Mouse (Mus musculus) forebrain, embryonic 13.5 days (tissue): ENCODE results near the gene Usp44. TPM values are rescaled to one million over a fixed set of nuclear protein-coding genes. Genes with fewer than 3 reads are reported as not detected.
"Not testable (repeated sequence)": the region's sequence is repeated elsewhere in the genome, so short reads cannot be mapped to it uniquely, and the experiment has no call there.

Experiments
- ATAC-seq: fragments of 200-750 bp; cut with Nextera tagmentation; 2 replicates; pipeline ENCODE4 v1.8.0; 2017
- H3K27ac ChIP-seq: fragments of 300-500 bp; sonication (generic); 2 replicates; pipeline ENCODE4 v1.5.1; 2015; ENCODE audit warnings: inconsistent platforms, mild to moderate bottlenecking, moderate library complexity
- H3K27me3 ChIP-seq: fragments of 300-500 bp; sonication (generic); 2 replicates; pipeline ENCODE4 v1.6.1; 2015; ENCODE audit warnings: mild to moderate bottlenecking, inconsistent platforms
- H3K36me3 ChIP-seq: fragments of 300-500 bp; sonication (generic); 2 replicates; pipeline ENCODE4 v1.6.1; 2015; ENCODE audit warnings: mild to moderate bottlenecking, inconsistent platforms; ENCODE audit not compliant: poor library complexity, severe bottlenecking
- H3K4me1 ChIP-seq: fragments of 300-500 bp; sonication (generic); 2 replicates; pipeline ENCODE4 v1.6.1; 2015; ENCODE audit warnings: inconsistent platforms
- H3K4me2 ChIP-seq: fragments of 300-500 bp; sonication (generic); 2 replicates; pipeline ENCODE4 v1.6.1; 2015; ENCODE audit warnings: inconsistent platforms, mild to moderate bottlenecking, moderate library complexity
- H3K4me3 ChIP-seq: fragments of 300-500 bp; sonication (generic); 2 replicates; pipeline ENCODE4 v1.5.1; 2015; ENCODE audit warnings: mild to moderate bottlenecking, inconsistent platforms
- H3K9ac ChIP-seq: fragments of 300-500 bp; sonication (generic); 2 replicates; pipeline ENCODE4 v1.6.1; 2015; ENCODE audit warnings: mild to moderate bottlenecking, inconsistent platforms
- H3K9me3 ChIP-seq: fragments of 300-500 bp; sonication (generic); replicated peaks from 2 replicates; pipeline ENCODE4 v1.6.1; 2016; ENCODE audit warnings: inconsistent platforms
- WGBS: fragments of 180-500 bp; shearing (Covaris S2); methylation state at CpG from one replicate; pipeline ENCODE4 v1.1.7; 2015; 5-methylcytosine and 5-hydroxymethylcytosine counted together
- polyA plus RNA-seq: library from polyadenylated mRNA; unstranded; fragments of >200 nt; fragmentation: Nextera tagmentation; extraction: Ambion mirVana; gene quantifications from 2 replicates; pipeline ENCODE4 v1.2.1, GENCODE M21; 2015

Usp44 gene
- polyA plus RNA-seq = 3.0 and 4.1 TPM in 2 replicates

GRCm38 (mm10) chr10:93830931-93831729, at the start of gene Usp44:
Gene Usp44 (plus strand): TSS chr10:93831555.
- Histone ChIP-seq H3K27ac (no peak within 1 kb of the TSS), H3K4me3 (peak within 1 kb of the TSS; percentile 9; the same call in 1 of the 2 replicates), H3K9ac (no peak within 1 kb of the TSS), H3K4me1 (peaks cover 26% of the 10 kb centered on the region), H3K27me3 (peaks cover 56% of the 10 kb centered on the region), H3K4me2 (peak within 1 kb of the TSS; percentile 37), H3K36me3 (no peaks in the 10 kb centered on the region), H3K9me3 (no peaks in the 10 kb centered on the region)
- WGBS = 7% methylated on average over 22 of the region's 22 CpGs
- no peak for ATAC-seq

- Histone ChIP-seq H3K9me3 (no peaks in the 10 kb centered on the region), H3K27ac (no peak overlapping the region), H3K4me2 (no peak overlapping the region), H3K4me1 (peaks cover 9% of the 10 kb centered on the region), H3K27me3 (no peaks in the 10 kb centered on the region), H3K36me3 (no peaks in the 10 kb centered on the region), H3K9ac (no peak overlapping the region), H3K4me3 (no peak overlapping the region)
- 55% methylated on average over 15 of the region's 15 CpGs for WGBS
- ATAC-seq = no peak
Measured at GRCm38 (mm10) chr10:93783216-93784013, 47.9 kb upstream of the Usp44 start.

- Histone ChIP-seq H3K4me1 (no peaks in the 10 kb centered on the region), H3K4me2 (no peak overlapping the region), H3K36me3 (no peaks in the 10 kb centered on the region), H3K9me3 (no peaks in the 10 kb centered on the region), H3K27ac (no peak overlapping the region), H3K4me3 (no peak overlapping the region), H3K27me3 (no peaks in the 10 kb centered on the region), H3K9ac (no peak overlapping the region)
- 84% methylated on average over 8 of the region's 8 CpGs for WGBS
- ATAC-seq = no peak
Measured at GRCm38 (mm10) chr10:93799711-93800362, 31.5 kb upstream of the Usp44 start.

GRCm38 (mm10) chr10:93800363-93800722, 31.0 kb upstream of the Usp44 start:
- no peaks in the 10 kb centered on the region for H3K36me3 ChIP-seq
- H3K4me1 ChIP-seq = no peaks in the 10 kb centered on the region
- H3K4me3 ChIP-seq = no peak overlapping the region
- no peak overlapping the region for H3K27ac ChIP-seq
- H3K27me3 ChIP-seq = no peaks in the 10 kb centered on the region
- H3K9me3 ChIP-seq = no peaks in the 10 kb centered on the region
- no peak for ATAC-seq
- H3K4me2 ChIP-seq = no peak overlapping the region
- WGBS = 76% methylated on average over 4 of the region's 4 CpGs
- H3K9ac ChIP-seq = no peak overlapping the region

- no peak overlapping the region for H3K4me2 ChIP-seq
- no peaks in the 10 kb centered on the region for H3K27me3 ChIP-seq
- H3K27ac ChIP-seq = no peak overlapping the region
- ATAC-seq = no peak
- WGBS = 88% methylated on average over 5 of the region's 5 CpGs
- H3K4me1 ChIP-seq = no peaks in the 10 kb centered on the region
- H3K9me3 ChIP-seq = no peaks in the 10 kb centered on the region
- H3K9ac ChIP-seq = no peak overlapping the region
- H3K36me3 ChIP-seq = no peaks in the 10 kb centered on the region
- no peak overlapping the region for H3K4me3 ChIP-seq
Measured at GRCm38 (mm10) chr10:93800895-93801294, 30.5 kb upstream of the Usp44 start.

GRCm38 (mm10) chr10:93803199-93803598, 28.2 kb upstream of the Usp44 start:
- Histone ChIP-seq H3K4me2 (no peak overlapping the region), H3K9ac (no peak overlapping the region), H3K36me3 (no peaks in the 10 kb centered on the region), H3K4me3 (no peak overlapping the region), H3K27me3 (no peaks in the 10 kb centered on the region), H3K27ac (no peak overlapping the region), H3K9me3 (no peaks in the 10 kb centered on the region), H3K4me1 (no peaks in the 10 kb centered on the region)
- WGBS = 84% methylated on average over 6 of the region's 6 CpGs
- no peak for ATAC-seq

- ATAC-seq, H3K9me3 ChIP-seq, H3K27me3 ChIP-seq, H3K9ac ChIP-seq, H3K4me3 ChIP-seq, H3K27ac ChIP-seq, H3K4me2 ChIP-seq, H3K36me3 ChIP-seq, H3K4me1 ChIP-seq: not testable (repeated sequence)
- WGBS = 94% methylated on average over 8 of the region's 8 CpGs
Measured at GRCm38 (mm10) chr10:93809438-93809837, 21.9 kb upstream of the Usp44 start.

- WGBS = 56% methylated on average over 7 of the region's 7 CpGs
- no peaks in the 10 kb centered on the region for H3K36me3 ChIP-seq
- H3K4me2 ChIP-seq = no peak overlapping the region
- ATAC-seq = no peak
- no peaks in the 10 kb centered on the region for H3K9me3 ChIP-seq
- no peak overlapping the region for H3K4me3 ChIP-seq
- no peaks in the 10 kb centered on the region for H3K4me1 ChIP-seq
- no peak overlapping the region for H3K9ac ChIP-seq
- H3K27me3 ChIP-seq = no peaks in the 10 kb centered on the region
- no peak overlapping the region for H3K27ac ChIP-seq
Measured at GRCm38 (mm10) chr10:93810590-93811185, 20.7 kb upstream of the Usp44 start.

- H3K27ac ChIP-seq = no peak overlapping the region
- WGBS = 88% methylated on average over 7 of the region's 7 CpGs
Measured at GRCm38 (mm10) chr10:93812098-93812497, 19.3 kb upstream of the Usp44 start.

GRCm38 (mm10) chr10:93812774-93813415, 18.5 kb upstream of the Usp44 start:
- Histone ChIP-seq H3K27me3 (peaks cover 9% of the 10 kb centered on the region; the same call in 1 of the 2 replicates), H3K9ac (no peak overlapping the region), H3K4me3 (no peak overlapping the region), H3K4me1 (no peaks in the 10 kb centered on the region), H3K27ac (no peak overlapping the region), H3K36me3 (no peaks in the 10 kb centered on the region), H3K9me3 (no peaks in the 10 kb centered on the region), H3K4me2 (0 out of 2 replicates have a peak overlapping the region, but pooled peaks have one; percentile 17)
- WGBS = 13% methylated on average over 10 of the region's 10 CpGs
- ATAC-seq = no peak

More at GRCm38 (mm10) chr10:93812098-93812497, 19.3 kb upstream of the Usp44 start:
- Histone ChIP-seq H3K27me3 (peaks cover 4% of the 10 kb centered on the region; the same call in 1 of the 2 replicates), H3K9ac (no peak overlapping the region), H3K9me3 (no peaks in the 10 kb centered on the region), H3K4me3 (no peak overlapping the region), H3K4me1 (no peaks in the 10 kb centered on the region), H3K36me3 (no peaks in the 10 kb centered on the region), H3K4me2 (no peak overlapping the region)
- no peak for ATAC-seq

GRCm38 (mm10) chr10:93813755-93814154, 17.6 kb upstream of the Usp44 start:
- H3K36me3 ChIP-seq = no peaks in the 10 kb centered on the region
- no peak overlapping the region for H3K4me3 ChIP-seq
- H3K9me3 ChIP-seq = no peaks in the 10 kb centered on the region
- peaks cover 11% of the 10 kb centered on the region; the same call in 1 of the 2 replicates for H3K27me3 ChIP-seq
- no peak overlapping the region for H3K4me2 ChIP-seq
- ATAC-seq = peak; percentile 50
- H3K9ac ChIP-seq = no peak overlapping the region
- WGBS = 52% methylated on average over 10 of the region's 10 CpGs
- H3K4me1 ChIP-seq = no peaks in the 10 kb centered on the region
- H3K27ac ChIP-seq = no peak overlapping the region
